Mouse (Mus musculus) heart, postnatal 10 days (tissue): Measurements from ENCODE around the gene Gm5591. TPM values are rescaled to one million over a fixed set of nuclear protein-coding genes. Genes with fewer than 3 reads are reported as not detected.
"Not testable (repeated sequence)": the region's sequence is repeated elsewhere in the genome, so short reads cannot be mapped to it uniquely, and the experiment has no call there.

Experiments
- DNase-seq, 2 experiments: peaks; one replicate each; pipeline ENCODE4 v3.0.0; 2021
- intact Hi-C: fragments of 180-260 bp; cut with DNase I; formaldehyde crosslinking; loops from one replicate; pipeline ENCODE4 v1.15.1; 2025
- total RNA-seq, 2 experiments: library from RNA; stranded (reverse); gene quantifications; 2 replicates each; pipeline ENCODE4 v1.2.3; 2021

The Gm5591 gene
- not detected for total RNA-seq

GRCm38 (mm10) chr7:38528093-38528492, at the start of gene Gm5591:
TSS of gene Gm5591 (minus strand) at chr7:38528193.
- intact Hi-C loops, DNase-seq: not testable (repeated sequence)

- intact Hi-C loops, DNase-seq: not testable (repeated sequence)
Observed at GRCm38 (mm10) chr7:38488468-38488867, 39.5 kb downstream of the Gm5591 start.
